Mouse (Mus musculus): ENCODE measurements around the gene Adamts20. TPM values are rescaled to one million over a fixed set of nuclear protein-coding genes. Genes with fewer than 3 reads are reported as not detected.
A peak's percentile ranks its signal among the peaks of the same experiment; 100 is the strongest.

Adamts20 gene
- polyA plus RNA-seq, 2 experiments from 2014 or later: 0.17 TPM; not detected in 1

DNA sequence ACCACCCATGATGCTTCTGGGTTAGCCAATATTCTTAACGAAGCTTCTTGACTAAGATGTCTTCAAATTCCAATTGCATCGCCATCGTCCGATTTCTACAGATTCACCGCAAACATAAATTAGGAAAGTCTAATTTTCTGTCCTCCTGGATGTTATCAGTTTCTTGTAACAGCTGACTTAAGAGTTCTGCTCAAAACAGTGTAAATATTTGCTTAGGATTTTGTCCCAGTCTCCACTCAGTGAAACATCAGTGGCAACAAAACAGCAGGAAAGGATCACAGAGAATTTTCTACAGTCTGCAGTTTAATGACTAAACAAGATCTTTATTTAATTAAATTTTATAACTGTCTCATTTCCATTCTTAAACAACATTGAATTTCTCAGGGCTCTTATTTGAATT is 218.5 kb downstream of the Adamts20 start:
- ATAC-seq: no peak

GRCm38 (mm10) chr15:94244336-94244735 is 220.9 kb downstream of the Adamts20 start:
- ATAC-seq: no peak

- no peak for ATAC-seq
These were observed 223.1 kb downstream of the Adamts20 start for GRCm38 (mm10) chr15:94242133-94242532.

DNA sequence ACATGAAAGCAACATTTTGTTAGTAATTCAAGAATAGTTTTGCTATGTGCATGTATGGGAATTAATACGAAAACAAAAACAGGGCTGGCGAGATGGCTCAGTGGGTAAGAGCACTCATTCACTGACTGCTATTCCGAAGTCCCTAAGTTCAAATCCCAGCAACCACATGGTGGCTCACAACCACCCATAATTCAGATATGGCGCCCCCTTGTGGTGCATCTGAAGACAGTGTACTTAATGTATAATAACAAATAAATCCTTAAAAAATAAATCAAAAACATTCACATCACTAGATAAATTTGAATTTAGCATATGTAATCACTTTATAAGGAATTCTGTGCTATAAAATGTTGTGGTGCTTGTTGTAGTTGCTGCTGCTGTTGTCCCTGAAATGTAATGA is 225.6 kb downstream of the Adamts20 start:
- no peak for ATAC-seq

GRCm38 (mm10) chr15:94239127-94239526 is 226.1 kb downstream of the Adamts20 start:
- no peak for ATAC-seq

GRCm38 (mm10) chr15:94238058-94238876 is 227.0 kb downstream of the Adamts20 start:
- ATAC-seq: no peak

- no peak for ATAC-seq
These were observed 228.5 kb downstream of the Adamts20 start for GRCm38 (mm10) chr15:94236726-94237125.

DNA sequence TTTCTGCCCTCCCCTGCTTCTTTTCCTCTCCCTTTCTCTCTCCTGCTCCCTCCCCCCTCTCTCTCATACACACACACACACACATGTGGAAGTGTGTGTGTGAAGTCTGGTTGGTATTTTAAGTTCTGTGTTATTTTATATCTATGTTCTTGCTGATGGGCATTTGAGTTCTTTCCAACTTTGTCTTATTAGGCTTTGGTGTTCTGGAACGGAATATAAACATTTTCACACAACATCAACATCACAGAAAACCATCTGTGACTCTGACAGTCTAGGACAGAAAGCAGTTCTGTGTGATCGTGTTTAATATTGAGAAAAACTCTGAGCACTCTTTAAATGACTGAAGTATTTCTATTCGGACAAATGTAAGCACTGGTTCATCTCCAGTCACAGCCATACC is 229.1 kb downstream of the Adamts20 start:
- ATAC-seq: no peak

GRCm38 (mm10) chr15:94235190-94235589 is 230.0 kb downstream of the Adamts20 start:
- ATAC-seq: peak; percentile 37

DNA sequence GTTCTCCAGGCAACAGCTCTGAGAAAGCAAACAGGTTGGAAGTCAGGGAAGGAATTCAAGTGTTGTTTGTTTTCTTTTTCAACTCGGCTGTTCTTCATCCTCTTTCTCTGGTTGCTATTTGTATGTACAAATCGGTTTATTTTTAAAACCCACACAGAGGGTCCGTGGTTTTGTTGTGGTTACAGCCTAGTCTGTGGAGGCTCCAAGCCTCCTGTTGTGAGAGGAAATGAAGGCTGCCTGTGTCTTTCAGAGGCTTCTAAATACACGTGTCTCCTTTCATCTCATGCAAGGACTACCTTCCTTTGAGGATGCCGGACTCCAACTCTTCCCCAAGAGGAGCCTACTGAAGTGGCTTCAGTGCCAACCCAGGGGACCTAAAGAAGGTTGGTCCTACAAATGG is 234.0 kb downstream of the Adamts20 start:
- ATAC-seq: no peak

DNA sequence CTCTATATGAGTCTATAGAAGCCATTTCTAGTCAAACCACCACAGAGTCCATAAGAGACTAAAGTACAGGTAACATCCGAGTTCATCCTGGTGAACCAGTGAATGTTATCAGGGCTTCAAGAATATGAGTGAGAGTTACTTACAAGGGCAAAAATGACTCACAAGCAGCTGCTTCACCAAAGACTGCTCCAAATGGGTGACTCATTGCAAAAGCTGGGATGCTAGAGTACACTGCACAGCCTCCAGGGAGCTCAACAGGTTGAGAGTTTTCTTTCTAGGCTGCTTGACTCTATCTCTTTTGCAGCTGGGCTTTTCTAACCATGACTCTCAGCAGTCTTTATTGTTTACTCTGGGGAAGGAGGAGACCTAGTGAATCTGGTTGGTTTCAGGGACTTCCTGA is 237.8 kb downstream of the Adamts20 start:
- ATAC-seq: no peak

- ATAC-seq: no peak
These were observed 242.1 kb downstream of the Adamts20 start for GRCm38 (mm10) chr15:94223101-94223500.

DNA sequence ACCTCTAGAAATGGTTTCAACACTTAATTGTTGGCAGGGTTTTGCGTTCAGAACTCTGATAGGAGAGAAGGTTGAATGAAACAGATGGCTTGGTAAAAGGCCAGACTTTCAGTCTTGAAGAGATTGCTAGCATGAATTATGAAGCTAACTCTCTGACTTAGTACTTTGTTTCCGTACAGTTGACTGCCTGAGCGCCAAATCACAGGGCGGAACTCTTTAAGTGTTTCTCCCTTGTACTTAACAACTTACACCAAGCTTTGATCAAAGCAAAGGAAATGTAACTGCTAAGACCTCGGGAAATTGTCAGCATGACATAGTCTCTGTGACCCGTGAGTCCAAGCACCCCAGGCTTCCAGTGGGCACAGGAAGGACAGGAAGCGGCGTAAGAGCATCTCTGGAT is 244.5 kb downstream of the Adamts20 start:
- ATAC-seq: no peak

Other genes starting within 250 kb of the Adamts20 start
- 1 to 10 TPM; 7.1 to 8.7 TPM for gene Pus7l, start 78.1 kb upstream of the Adamts20 start, polyA plus RNA-seq (2017; shearing (Covaris generic))
- gene Irak4, start 78.2 kb upstream of the Adamts20 start, polyA plus RNA-seq (2017; shearing (Covaris generic)): 10 to 100 TPM; 31.4 to 37.2 TPM
- 10 to 100 TPM; 52.6 to 60.0 TPM for gene Twf1, start 124.5 kb upstream of the Adamts20 start, polyA plus RNA-seq (2017; shearing (Covaris generic))
- under 1 TPM in 1 of 2 experiments, not detected in 1; 0.49 TPM for gene Tmem117, start 163.8 kb upstream of the Adamts20 start, polyA plus RNA-seq (2017; shearing (Covaris generic))

All from activated CD4-positive, CD25-positive, alpha-beta regulatory T cell, adult 4 months (primary cell).